Mouse (Mus musculus) neural tube, embryonic 10.5 days (tissue): ENCODE measurements at regions not wholly inside any gene's neighbourhood (a gene's known extent, or its start where the extent isn't known, plus 50 kb on each side); places are given as distances from the start of the nearest gene placed in this dataset.

ENCODE experiments used
- DNase-seq: peaks from one replicate; pipeline ENCODE4 v3.0.0-alpha.2; 2017; ENCODE audit warnings: low spot score; ENCODE audit errors: extremely low spot score

- no peak for DNase-seq
Measured at GRCm38 (mm10) chr16:64166676-64167407, 302.9 kb upstream of the Epha3 start.

GRCm38 (mm10) chr16:64166036-64166435 is 302.1 kb upstream of the Epha3 start:
- no peak for DNase-seq

GRCm38 (mm10) chr16:64145687-64146535 is 281.9 kb upstream of the Epha3 start:
- peak; percentile 54 for DNase-seq
